Mouse (Mus musculus) 416B (cell line): ENCODE data around the gene Gm21985.
A peak's percentile ranks its signal among the peaks of the same experiment; 100 is the strongest.
"Not testable (repeated sequence)": the region's sequence is repeated elsewhere in the genome, so short reads cannot be mapped to it uniquely, and the experiment has no call there.

Experiments used
- DNase-seq: peaks from one replicate; pipeline ENCODE4 v3.0.0; 2011; ENCODE audit warnings: low read depth

The Gm21985 gene

DNA sequence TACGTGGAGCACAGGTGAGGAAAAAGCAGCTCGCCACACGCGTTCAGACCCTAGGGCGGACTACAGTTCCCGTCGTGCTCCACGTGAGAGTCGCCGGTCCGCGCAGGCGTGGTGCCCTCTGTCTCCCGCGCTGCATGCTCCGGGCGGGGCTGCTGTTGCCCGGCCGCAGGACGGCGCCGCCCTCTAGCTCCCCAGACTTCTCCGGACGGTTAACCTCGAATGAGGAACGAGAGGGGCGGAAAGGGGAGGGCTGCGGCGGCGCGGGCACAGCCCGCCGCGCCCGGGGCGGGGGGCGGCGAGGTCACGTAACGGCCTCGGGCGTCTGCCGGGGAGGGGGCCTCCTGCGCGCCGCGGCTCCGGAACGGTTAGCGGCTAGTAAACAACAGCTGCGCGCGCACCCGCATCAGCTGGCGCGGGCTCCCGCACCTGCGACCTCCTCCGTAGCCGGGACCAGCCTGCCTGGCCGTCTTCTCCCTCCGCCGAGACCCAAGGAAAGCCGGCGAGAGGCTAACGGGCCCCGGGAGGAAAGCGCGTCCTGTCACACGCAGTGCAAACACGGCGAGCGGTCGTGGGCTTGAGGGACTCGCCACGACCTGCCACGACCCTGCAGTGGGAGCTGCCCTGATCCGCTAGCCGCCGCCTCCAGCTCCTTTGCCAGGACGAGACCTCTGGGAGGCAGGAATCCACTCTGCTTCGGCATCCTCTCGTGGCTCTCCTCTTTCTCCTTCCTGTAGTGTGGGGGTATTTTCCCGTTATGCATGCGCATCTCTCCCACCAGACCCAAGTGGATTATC, 469 bp upstream of the Gm21985 start, which contains the start of gene Slc12a6:
Slc12a6 (plus strand) TSS at position 378 of the 794 bp plus-strand sequence.
- peak; percentile 92 for DNase-seq

GRCm38 (mm10) chr2:112266780-112267179, 666 bp downstream of the Gm21985 start:
- DNase-seq: peak; percentile 54

- DNase-seq: peak; percentile 86
These were observed 1.6 kb downstream of the Gm21985 start for GRCm38 (mm10) chr2:112267547-112268269.

- no peak for DNase-seq
These were observed 3.9 kb downstream of the Gm21985 start for GRCm38 (mm10) chr2:112270011-112270410.

- DNase-seq: no peak
These were observed 6.8 kb downstream of the Gm21985 start for GRCm38 (mm10) chr2:112272909-112273308.

DNA sequence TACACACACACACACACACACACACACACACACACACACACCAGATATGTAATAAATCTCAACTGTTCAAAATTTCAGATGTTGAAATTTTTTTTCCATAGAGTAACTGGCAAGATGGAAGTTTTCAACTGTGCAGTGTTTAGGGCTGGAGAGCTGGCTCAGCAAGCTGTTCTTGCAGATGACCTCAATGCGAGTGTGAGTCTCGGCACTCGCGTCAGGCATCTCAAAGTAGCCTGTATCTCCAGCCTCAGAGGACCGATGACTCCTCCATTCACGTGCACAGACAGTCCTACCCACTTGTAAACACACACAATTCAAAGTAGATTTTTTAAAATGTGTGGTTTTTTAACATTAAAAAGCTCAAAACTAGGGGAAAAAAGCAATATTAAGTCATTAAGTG, 7.4 kb downstream of the Gm21985 start:
- no peak for DNase-seq

DNA sequence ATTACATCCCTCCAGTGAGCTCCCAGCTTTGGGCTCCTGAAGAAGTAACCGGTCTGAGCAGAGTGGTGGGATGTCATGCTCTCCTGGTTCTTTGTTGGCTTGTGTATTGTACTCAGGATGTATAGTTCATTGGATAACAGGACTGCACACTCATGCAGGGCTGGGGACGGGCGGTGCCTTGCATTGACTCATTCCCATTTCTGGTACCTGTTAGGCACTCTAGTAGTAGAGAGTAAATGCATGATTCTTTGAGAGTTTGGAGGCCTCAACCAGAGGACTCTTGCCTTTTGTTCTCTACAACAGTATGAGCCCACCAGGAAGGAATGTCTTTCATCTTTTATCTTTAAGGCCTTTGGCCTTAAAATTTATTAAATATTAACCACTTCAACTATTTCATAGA, 10.8 kb downstream of the Gm21985 start:
- no peak for DNase-seq

DNA sequence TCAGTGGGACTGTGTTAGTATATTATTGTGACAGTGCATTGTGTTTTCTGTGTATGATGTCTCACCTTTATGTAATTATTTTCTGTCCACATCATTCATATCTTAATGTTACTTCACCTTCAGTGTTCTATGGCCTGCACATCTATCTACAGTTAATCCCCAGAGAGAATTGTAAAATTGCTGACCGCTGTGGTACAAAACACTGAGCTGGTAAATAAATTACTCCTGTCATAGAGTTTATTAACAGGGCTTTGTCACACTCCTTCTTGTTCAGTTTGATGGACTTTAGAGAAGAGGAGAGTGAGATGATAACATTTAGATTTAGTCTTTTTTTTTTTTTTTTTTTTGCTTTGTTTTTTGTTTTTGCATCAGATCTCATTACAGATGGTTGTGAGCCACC, 16.7 kb downstream of the Gm21985 start:
- no peak for DNase-seq

DNA sequence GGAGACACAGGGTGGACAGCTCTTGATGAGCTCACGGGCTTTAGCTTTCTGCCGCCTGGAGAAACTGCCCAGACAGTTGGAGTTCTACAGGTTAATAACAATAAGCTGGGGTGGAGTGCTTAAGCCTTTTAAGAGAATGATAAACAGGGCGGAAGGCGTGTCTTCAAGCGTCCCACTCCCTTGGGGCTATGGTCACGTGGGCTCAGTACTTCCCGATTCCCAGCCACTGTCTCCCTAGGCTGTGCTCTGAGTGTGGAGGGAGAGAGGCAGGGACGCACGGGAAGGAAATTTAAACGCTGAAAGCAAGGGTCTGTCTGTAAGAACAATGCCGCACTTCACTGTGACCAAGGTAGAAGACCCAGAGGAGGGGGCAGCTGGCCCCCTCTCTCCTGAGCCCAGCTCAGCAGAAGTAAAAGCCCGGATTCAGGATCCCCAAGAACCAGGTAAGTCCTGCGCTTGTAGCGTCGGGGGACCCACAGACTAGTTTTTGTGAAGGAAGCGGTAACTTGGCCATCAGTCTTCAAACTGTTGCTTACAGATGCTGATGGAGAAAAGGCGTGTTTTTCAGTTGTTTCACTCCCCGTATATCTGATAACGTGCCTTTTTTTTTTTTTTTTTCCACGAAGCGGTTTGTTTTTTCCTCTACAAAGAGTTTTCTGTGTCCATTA, 18.4 kb downstream of the Gm21985 start:
- DNase-seq: peak; percentile 78

DNA sequence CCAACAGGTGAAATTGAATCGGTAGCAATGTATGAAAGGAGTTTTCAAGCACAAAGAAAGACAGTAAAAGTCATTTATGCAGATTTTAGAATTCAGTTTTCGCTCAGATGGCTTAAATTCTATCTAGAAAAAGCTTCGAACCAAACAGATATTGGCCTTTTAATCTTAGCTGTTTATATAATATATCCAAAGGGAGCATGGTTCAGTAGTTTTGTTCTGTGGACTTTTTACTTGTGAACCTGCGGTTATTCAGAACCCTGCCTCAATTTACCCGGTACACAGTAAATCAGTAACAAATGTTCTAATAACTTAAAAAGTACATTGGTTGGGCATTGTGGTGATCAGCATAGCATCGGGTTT, 18.9 kb downstream of the Gm21985 start:
- no peak for DNase-seq

DNA sequence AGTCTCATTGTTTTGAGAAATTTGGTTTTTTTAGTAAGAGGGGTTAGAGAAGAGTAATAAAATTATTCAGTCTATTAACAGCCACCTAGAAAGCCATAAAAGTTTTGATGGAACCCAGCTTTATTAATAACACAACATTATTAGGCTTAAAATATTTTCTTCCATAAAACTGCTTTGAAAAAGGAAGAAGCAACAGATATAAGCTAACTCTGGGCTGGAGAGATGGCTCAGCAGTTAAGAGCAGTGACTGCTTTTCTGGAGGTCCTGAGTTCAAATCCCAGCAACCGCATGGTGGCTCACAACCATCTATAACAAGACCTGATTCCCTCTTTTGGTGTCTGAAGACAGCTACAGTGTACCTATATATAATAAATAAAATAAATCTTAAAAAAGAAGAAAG, 19.9 kb downstream of the Gm21985 start:
- not testable (repeated sequence) for DNase-seq

GRCm38 (mm10) chr2:112287059-112287458, 20.9 kb downstream of the Gm21985 start:
- no peak for DNase-seq

GRCm38 (mm10) chr2:112289507-112289906, 23.4 kb downstream of the Gm21985 start:
- no peak for DNase-seq

DNA sequence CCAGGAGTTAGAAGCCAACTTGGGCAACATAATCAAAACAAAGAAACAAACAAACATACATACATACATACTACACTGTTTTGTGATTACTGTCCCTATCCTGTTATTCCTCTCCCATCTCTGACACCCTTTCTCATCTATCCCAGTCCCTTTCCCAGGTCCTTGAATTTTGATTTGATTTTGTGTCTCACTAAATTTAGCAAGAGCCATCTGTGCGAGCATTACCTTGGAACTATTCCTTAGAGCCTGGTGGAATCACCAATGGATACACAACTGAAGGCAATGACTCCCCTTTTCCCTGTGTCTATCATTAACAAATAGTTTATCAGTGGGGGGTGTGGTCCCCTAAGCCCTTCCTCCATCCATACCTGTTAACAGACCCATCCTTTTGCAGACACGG, 26.7 kb downstream of the Gm21985 start:
- no peak for DNase-seq

GRCm38 (mm10) chr2:112296211-112296610, 30.1 kb downstream of the Gm21985 start:
- DNase-seq: no peak

DNA sequence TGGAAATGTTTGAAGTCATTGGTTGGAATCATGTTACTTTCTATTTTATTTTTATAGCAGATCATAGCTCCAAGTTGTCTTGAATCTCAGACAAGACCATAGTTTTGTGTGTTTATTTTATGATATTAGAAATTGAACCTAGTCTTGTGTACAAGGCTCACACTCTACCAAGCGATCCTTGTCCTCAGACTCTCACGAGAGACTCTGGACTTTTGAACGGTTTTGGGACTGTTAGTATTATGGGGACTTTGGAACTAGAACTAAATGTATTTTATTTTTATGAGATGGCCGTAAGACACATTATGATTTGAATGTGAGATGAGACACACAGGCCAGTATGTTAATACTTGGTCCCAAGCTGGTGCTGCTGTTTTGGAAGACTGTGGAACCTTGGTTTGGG, 32.1 kb downstream of the Gm21985 start:
- DNase-seq: no peak

DNA sequence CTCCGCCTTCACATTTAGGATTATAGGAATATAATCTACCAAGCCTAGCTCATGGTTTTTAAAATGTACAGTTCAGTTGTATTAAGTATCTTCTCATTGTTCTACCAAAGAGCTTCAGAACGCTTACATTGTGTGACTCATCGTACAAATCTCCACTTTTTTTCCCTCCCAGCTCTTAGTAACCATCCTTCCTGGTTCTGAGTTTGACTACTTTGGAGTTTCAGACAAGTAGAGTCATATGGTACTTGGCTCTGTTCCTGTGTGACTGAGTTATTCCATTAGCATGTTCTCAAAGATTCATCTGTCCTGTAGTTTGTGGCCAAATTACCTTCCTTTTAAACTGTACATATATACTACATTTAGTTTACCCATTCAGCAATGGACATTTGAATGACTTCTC, 42.6 kb downstream of the Gm21985 start:
- peak; percentile 89 for DNase-seq

GRCm38 (mm10) chr2:112309161-112309600, 43.1 kb downstream of the Gm21985 start:
- peak; percentile 93 for DNase-seq

DNA sequence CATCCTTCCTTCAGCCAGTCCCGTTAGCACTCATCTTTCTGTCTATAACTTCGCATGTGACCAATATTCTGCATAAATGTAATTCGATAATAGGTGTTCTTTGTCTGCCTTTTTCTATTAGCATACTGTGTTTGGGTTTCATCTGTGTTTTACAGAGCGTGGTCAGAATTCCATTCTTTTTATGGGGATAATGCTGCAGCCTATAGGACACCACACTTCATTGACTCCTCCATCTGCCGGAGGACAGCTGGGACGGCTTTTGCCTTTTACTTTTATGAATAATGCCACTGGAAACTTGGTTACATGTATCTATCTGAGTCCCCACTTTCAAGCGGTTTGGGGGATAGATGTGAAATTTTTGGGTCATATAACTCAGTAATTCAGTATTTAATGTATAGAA, 49.5 kb downstream of the Gm21985 start:
- DNase-seq: no peak

DNA sequence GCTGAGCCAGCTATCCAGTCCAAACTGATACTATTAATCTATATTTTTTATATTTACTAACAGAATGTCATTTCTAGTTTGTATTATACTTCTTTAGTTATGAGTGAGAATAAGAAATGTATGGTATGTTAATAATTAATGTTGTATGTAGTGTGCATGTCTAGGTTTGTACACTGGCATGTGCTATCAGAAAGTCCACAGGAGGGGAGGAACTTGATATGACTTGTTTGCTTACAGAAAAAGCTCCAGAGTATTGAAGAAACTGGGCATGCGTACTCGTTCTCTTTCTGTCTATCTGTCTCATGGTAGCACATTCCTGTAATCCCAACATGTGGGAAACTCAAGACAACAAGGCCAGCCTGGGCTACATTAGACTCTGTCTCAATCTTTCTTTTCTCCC, 52.1 kb downstream of the Gm21985 start:
- DNase-seq: no peak

GRCm38 (mm10) chr2:112318905-112319304, 52.8 kb downstream of the Gm21985 start:
- DNase-seq: no peak

GRCm38 (mm10) chr2:112328069-112328777, 62.1 kb downstream of the Gm21985 start:
- DNase-seq: no peak
